Mouse (Mus musculus) intestine, embryonic 16.5 days (tissue): ENCODE results near the gene Map7d1. TPM values are rescaled to one million over a fixed set of nuclear protein-coding genes. Genes with fewer than 3 reads are reported as not detected.

Source experiments
- ATAC-seq: fragments of 200-750 bp; cut with Nextera tagmentation; 2 replicates; pipeline ENCODE4 v1.8.0; 2017; ENCODE audit warnings: moderate TSS enrichment, moderate library complexity
- H3K27ac ChIP-seq: fragments of 300-500 bp; sonication (generic); 2 replicates; pipeline ENCODE4 v1.5.1; 2014; ENCODE audit warnings: mild to moderate bottlenecking, low read length
- H3K27me3 ChIP-seq: fragments of 300-500 bp; sonication (generic); replicated peaks from 2 replicates; pipeline ENCODE4 v1.6.1; 2014; ENCODE audit warnings: low read length, control low read depth, mixed read lengths; ENCODE audit not compliant: control insufficient read depth, insufficient read depth
- H3K36me3 ChIP-seq: fragments of 300-500 bp; sonication (generic); 2 replicates; pipeline ENCODE4 v1.6.1; 2014; ENCODE audit warnings: low read length, control low read depth; ENCODE audit not compliant: control insufficient read depth, insufficient read depth
- H3K4me1 ChIP-seq: fragments of 300-500 bp; sonication (generic); 2 replicates; pipeline ENCODE4 v1.6.1; 2014; ENCODE audit warnings: low read length, control low read depth, mixed read lengths; ENCODE audit not compliant: control insufficient read depth, insufficient read depth
- H3K4me2 ChIP-seq: fragments of 300-500 bp; sonication (generic); 2 replicates; pipeline ENCODE4 v1.6.1; 2014; ENCODE audit warnings: low read depth, low read length, control low read depth
- H3K4me3 ChIP-seq: fragments of 300-500 bp; sonication (generic); 2 replicates; pipeline ENCODE4 v1.5.1; 2014; ENCODE audit warnings: mild to moderate bottlenecking, low read length
- H3K9ac ChIP-seq: fragments of 300-500 bp; sonication (generic); 2 replicates; pipeline ENCODE4 v1.6.1; 2014; ENCODE audit warnings: low read depth, low read length
- H3K9me3 ChIP-seq: fragments of 300-500 bp; sonication (generic); 2 replicates; pipeline ENCODE4 v1.6.1; 2016; ENCODE audit warnings: low read length, control low read depth; ENCODE audit not compliant: control insufficient read depth
- WGBS: fragments of 180-500 bp; shearing (Covaris S2); extraction: QIAGEN DNeasy Blood & Tissue Kit; methylation state at CpG from one replicate; pipeline ENCODE4 v1.1.7; 2014; 5-methylcytosine and 5-hydroxymethylcytosine counted together
- polyA plus RNA-seq: library from polyadenylated mRNA; unstranded; fragments of >200 nt; fragmentation: Nextera tagmentation; extraction: Ambion mirVana; gene quantifications from 2 replicates; pipeline ENCODE4 v1.2.1, GENCODE M21; 2015

Map7d1 gene
- polyA plus RNA-seq, 1 experiment from 2014 or later, result 13.1 TPM

DNA sequence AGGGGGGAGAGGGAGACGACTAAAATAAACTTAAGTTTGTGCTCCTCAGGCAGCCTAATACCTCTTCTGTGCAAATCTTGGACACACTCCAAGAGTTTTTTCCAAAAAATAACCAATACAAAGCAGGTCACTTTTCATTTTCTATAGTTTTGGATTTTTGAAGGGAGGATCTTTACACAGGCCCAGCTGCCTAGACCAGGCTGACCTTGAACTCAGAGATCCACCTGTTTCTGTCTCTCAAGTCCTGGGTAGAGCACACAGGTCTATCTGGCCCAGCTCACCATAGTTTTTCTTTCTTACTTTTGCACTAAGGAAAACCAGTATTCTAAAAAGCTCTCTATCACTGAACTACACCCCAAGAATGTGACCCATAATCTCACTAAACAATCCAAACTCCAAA lies 56.1 kb downstream of the Map7d1 start:
- peaks cover 37% of the 10 kb centered on the region for H3K4me1 ChIP-seq
- no peaks in the 10 kb centered on the region for H3K36me3 ChIP-seq
- no peak overlapping the region for H3K27ac ChIP-seq
- H3K9ac ChIP-seq, result no peak overlapping the region
- H3K9me3 ChIP-seq, result no peaks in the 10 kb centered on the region
- H3K4me3 ChIP-seq, result peak overlapping the region; percentile 76
- WGBS, result 36% methylated on average over 1 of the region's 1 CpGs
- H3K4me2 ChIP-seq, result peak overlapping the region; percentile 83
- ATAC-seq, result no peak
- no peaks in the 10 kb centered on the region for H3K27me3 ChIP-seq

DNA sequence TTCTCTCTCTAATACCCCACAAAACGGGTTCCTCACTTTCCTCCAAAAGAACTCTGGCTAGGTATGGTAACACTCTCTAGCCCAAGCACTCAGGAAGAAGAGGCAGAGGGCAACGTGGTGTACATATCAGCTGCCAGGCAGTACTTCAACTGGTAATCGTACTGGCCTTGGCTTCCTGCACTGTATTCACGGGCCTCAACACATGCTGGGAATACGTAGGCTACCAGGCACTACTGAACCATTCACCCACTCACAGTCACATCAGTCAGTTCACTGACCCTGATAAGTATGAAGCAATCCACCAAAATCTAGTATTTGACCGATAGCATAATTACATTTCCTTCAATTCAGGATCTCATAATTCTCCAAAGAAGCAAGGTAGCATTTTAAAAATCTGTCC lies 56.6 kb downstream of the Map7d1 start:
- no peak overlapping the region for H3K4me3 ChIP-seq
- no peaks in the 10 kb centered on the region for H3K36me3 ChIP-seq
- H3K27ac ChIP-seq, result no peak overlapping the region
- no peaks in the 10 kb centered on the region for H3K27me3 ChIP-seq
- no peak overlapping the region for H3K9ac ChIP-seq
- H3K4me1 ChIP-seq, result peaks cover 37% of the 10 kb centered on the region
- no peaks in the 10 kb centered on the region for H3K9me3 ChIP-seq
- H3K4me2 ChIP-seq, result peak overlapping the region; percentile 83
- 60% methylated on average over 6 of the region's 6 CpGs for WGBS
- ATAC-seq, result no peak

GRCm38 (mm10) chr4:126197485-126197884 lies 58.7 kb downstream of the Map7d1 start:
- H3K4me2 ChIP-seq, result no peak overlapping the region

DNA sequence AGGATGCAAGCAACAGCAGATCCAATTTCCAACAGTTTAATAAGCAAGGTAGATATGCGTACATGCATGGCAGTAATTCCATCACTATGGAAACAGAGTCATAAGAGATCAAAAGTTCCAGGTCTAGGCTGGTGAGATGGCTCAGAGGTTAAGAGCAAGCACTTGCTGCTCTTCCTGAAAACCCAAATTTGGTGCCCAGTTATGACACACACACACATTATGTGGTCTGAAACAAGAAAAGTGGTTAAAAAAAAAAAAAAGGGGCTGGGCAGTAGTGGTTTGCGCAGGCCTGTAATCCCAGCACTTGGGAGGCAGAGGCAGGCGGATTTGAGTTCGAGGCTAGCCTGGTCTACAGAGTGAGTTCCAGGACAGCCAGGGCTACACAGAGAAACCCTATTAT lies 61.2 kb downstream of the Map7d1 start:
- H3K9ac ChIP-seq, result no peak overlapping the region
- no peak overlapping the region for H3K4me2 ChIP-seq
- H3K27ac ChIP-seq, result no peak overlapping the region
- 93% methylated on average over 4 of the region's 4 CpGs for WGBS
- peaks cover 18% of the 10 kb centered on the region for H3K4me1 ChIP-seq
- no peaks in the 10 kb centered on the region for H3K36me3 ChIP-seq
- no peaks in the 10 kb centered on the region for H3K9me3 ChIP-seq
- H3K27me3 ChIP-seq, result no peaks in the 10 kb centered on the region
- no peak for ATAC-seq
- H3K4me3 ChIP-seq, result no peak overlapping the region

More at GRCm38 (mm10) chr4:126197485-126197884, 58.7 kb downstream of the Map7d1 start:
- Histone ChIP-seq H3K9ac (no peak overlapping the region), H3K4me3 (no peak overlapping the region), H3K4me1 (peaks cover 29% of the 10 kb centered on the region), H3K27me3 (no peaks in the 10 kb centered on the region), H3K36me3 (no peaks in the 10 kb centered on the region), H3K27ac (no peak overlapping the region), H3K9me3 (no peaks in the 10 kb centered on the region)
- WGBS, result 60% methylated on average over 3 of the region's 3 CpGs
- no peak for ATAC-seq

- H3K36me3 ChIP-seq, result no peaks in the 10 kb centered on the region
- no peak overlapping the region for H3K9ac ChIP-seq
- H3K27me3 ChIP-seq, result no peaks in the 10 kb centered on the region
- H3K9me3 ChIP-seq, result no peaks in the 10 kb centered on the region
- no peak overlapping the region for H3K27ac ChIP-seq
- no peak for ATAC-seq
- no peak overlapping the region for H3K4me2 ChIP-seq
- H3K4me1 ChIP-seq, result peaks cover 12% of the 10 kb centered on the region; the same call in 1 of the 2 replicates
- H3K4me3 ChIP-seq, result no peak overlapping the region
Observed at GRCm38 (mm10) chr4:126194216-126194615, 61.9 kb downstream of the Map7d1 start.

GRCm38 (mm10) chr4:126190636-126191035 lies 65.5 kb downstream of the Map7d1 start:
- no peak overlapping the region for H3K4me3 ChIP-seq
- no peaks in the 10 kb centered on the region for H3K27me3 ChIP-seq
- no peak overlapping the region for H3K27ac ChIP-seq
- H3K9me3 ChIP-seq, result no peaks in the 10 kb centered on the region
- WGBS, result 89% methylated on average over 2 of the region's 2 CpGs
- H3K36me3 ChIP-seq, result no peaks in the 10 kb centered on the region
- ATAC-seq, result no peak
- H3K4me1 ChIP-seq, result peaks cover 5% of the 10 kb centered on the region; the same call in 1 of the 2 replicates
- no peak overlapping the region for H3K9ac ChIP-seq
- no peak overlapping the region for H3K4me2 ChIP-seq

GRCm38 (mm10) chr4:126187096-126187495 lies 69.0 kb downstream of the Map7d1 start:
- Histone ChIP-seq H3K27me3 (no peaks in the 10 kb centered on the region), H3K27ac (no peak overlapping the region), H3K9ac (no peak overlapping the region), H3K9me3 (no peaks in the 10 kb centered on the region), H3K36me3 (no peaks in the 10 kb centered on the region), H3K4me2 (no peak overlapping the region), H3K4me3 (no peak overlapping the region), H3K4me1 (peaks cover 5% of the 10 kb centered on the region; the same call in 1 of the 2 replicates)
- ATAC-seq, result no peak
- WGBS, result 83% methylated on average over 3 of the region's 3 CpGs

DNA sequence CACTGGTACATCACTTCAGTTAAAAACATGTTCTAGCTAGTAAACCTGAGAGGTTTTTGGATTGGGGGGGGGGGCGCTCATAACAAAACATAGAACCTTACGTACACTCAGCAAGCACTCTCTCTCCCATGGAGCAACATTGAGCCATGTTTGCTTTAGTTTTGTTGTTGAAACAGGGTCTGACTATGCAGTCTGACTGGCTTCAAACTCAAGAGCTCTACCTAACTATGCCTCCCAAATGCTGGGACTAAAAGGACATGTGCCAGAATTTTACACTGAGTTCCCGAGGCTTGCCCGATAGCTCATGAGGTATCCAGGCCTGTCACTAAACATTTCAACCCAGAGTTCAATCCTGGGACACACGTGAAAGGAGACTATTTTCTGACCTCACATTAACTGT lies 73.1 kb downstream of the Map7d1 start:
- H3K27ac ChIP-seq, result no peak overlapping the region
- peaks cover 11% of the 10 kb centered on the region for H3K4me1 ChIP-seq
- no peak overlapping the region for H3K9ac ChIP-seq
- H3K36me3 ChIP-seq, result no peaks in the 10 kb centered on the region
- no peaks in the 10 kb centered on the region for H3K27me3 ChIP-seq
- no peaks in the 10 kb centered on the region for H3K9me3 ChIP-seq
- no peak overlapping the region for H3K4me3 ChIP-seq
- ATAC-seq, result no peak
- no peak overlapping the region for H3K4me2 ChIP-seq
- 84% methylated on average over 5 of the region's 5 CpGs for WGBS
